Mouse (Mus musculus): ENCODE results near the gene Fam189b.

DNA sequence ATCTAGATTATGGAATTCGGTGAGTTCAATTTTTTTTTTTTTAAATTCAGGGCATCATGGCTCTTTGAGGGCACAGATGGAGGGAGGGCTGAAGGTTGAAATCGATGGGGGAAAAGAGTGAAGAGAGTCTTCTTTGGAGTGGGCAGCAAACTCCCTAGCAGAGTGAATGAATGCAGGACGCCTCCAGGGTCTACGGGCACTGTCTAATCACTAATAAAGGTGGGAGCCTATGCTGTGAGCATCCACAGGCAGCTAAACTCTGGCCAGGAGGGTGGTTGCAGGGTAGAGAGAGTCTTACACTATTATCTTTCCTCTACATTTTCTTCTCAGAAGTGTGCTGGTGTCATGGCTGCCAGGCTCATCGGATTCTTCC is 20.2 kb downstream of the Fam189b start:
- TF ChIP-seq CTCF (IDR thresholded peaks at IDR 0.05; ENCODE audit: low read depth, low read length) (no peak), EP300 (IDR thresholded peaks at IDR 0.05; ENCODE audit: insufficient read depth, low read depth, low read length) (no peak), POLR2A (IDR thresholded peaks at IDR 0.05; ENCODE audit: insufficient read depth, low read length) (no peak)
